Mouse (Mus musculus) lung, embryonic 14.5 days (tissue): ENCODE data around the gene Sprr1a. TPM values are rescaled to one million over a fixed set of nuclear protein-coding genes. Genes with fewer than 3 reads are reported as not detected.
A peak's percentile ranks its signal among the peaks of the same experiment; 100 is the strongest.
"Not testable (repeated sequence)": the region's sequence is repeated elsewhere in the genome, so short reads cannot be mapped to it uniquely, and the experiment has no call there.

ENCODE experiments used
- ATAC-seq: fragments of 200-750 bp; cut with Nextera tagmentation; 2 replicates; pipeline ENCODE4 v1.8.0; 2017; ENCODE audit warnings: mild to moderate bottlenecking, moderate TSS enrichment, moderate library complexity; ENCODE audit not compliant: insufficient read depth
- DNase-seq: peaks from one replicate; pipeline ENCODE4 v3.0.0-alpha.2; 2015
- H3K27ac ChIP-seq: fragments of 300-500 bp; sonication (generic); 2 replicates; pipeline ENCODE4 v1.5.1; 2014; ENCODE audit warnings: low read depth, mild to moderate bottlenecking, moderate library complexity
- H3K27me3 ChIP-seq: fragments of 300-500 bp; sonication (generic); 2 replicates; pipeline ENCODE4 v1.6.1; 2014; ENCODE audit warnings: low read length, control low read depth; ENCODE audit not compliant: insufficient read depth
- H3K36me3 ChIP-seq: fragments of 300-500 bp; sonication (generic); 2 replicates; pipeline ENCODE4 v1.6.1; 2014; ENCODE audit warnings: control low read depth; ENCODE audit not compliant: insufficient read depth
- H3K4me1 ChIP-seq: fragments of 300-500 bp; sonication (generic); 2 replicates; pipeline ENCODE4 v1.6.1; 2014; ENCODE audit warnings: antibody characterized with exemption, control low read depth; ENCODE audit not compliant: insufficient read depth
- H3K4me2 ChIP-seq: fragments of 300-500 bp; sonication (generic); 2 replicates; pipeline ENCODE4 v1.6.1; 2014; ENCODE audit warnings: mild to moderate bottlenecking
- H3K4me3 ChIP-seq: fragments of 300-500 bp; sonication (generic); 2 replicates; pipeline ENCODE4 v1.5.1; 2014; ENCODE audit warnings: low read depth, low read length
- H3K9ac ChIP-seq: fragments of 300-500 bp; sonication (generic); 2 replicates; pipeline ENCODE4 v1.6.1; 2014
- H3K9me3 ChIP-seq: fragments of 300-500 bp; sonication (generic); 2 replicates; pipeline ENCODE4 v1.6.1; 2016; ENCODE audit warnings: low read depth, low read length, control low read depth
- CTCF ChIP-seq: IDR thresholded peaks from 2 replicates; pipeline ENCODE4 v1.5.1; 2016; ENCODE audit warnings: antibody characterized with exemption, low read depth
- WGBS: fragments of 180-500 bp; shearing (Covaris S2); extraction: QIAGEN DNeasy Blood & Tissue Kit; methylation state at CpG from one replicate; pipeline ENCODE4 v1.1.7; 2014; 5-methylcytosine and 5-hydroxymethylcytosine counted together
- polyA plus RNA-seq: library from polyadenylated mRNA; unstranded; fragments of >200 nt; fragmentation: Nextera tagmentation; extraction: Ambion mirVana; gene quantifications from 2 replicates; pipeline ENCODE4 v1.2.1, GENCODE M21; 2014

Gene Sprr1a
- polyA plus RNA-seq, 1 experiment from 2014 or later, result not detected

DNA sequence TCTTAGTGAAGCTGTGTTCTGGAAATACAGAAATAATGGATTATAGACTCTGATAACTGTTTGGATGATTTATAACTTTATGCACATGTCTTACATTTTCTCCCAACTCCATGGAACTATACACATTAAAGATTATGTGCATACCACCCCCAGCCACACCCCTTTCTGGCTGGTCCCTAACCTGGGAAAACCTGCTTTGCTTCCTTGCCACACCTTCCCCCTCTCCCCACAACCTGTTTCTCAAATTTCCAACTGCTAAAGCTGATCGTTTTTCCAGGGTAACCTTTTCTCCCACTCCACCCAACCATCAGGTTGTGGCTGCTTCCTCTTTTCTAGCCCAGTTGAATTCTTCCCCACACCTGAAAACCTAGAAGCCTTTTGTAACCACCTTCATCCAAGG is 612 bp upstream of the Sprr1a start:
- H3K4me2 ChIP-seq, result no peak overlapping the region
- H3K4me3 ChIP-seq, result no peak overlapping the region
- WGBS, result 21% methylated on average over 1 of the region's 1 CpGs
- H3K36me3 ChIP-seq, result no peaks in the 10 kb centered on the region
- no peaks in the 10 kb centered on the region for H3K9me3 ChIP-seq
- no peak for TF ChIP-seq CTCF
- no peak overlapping the region; the same call in 1 of the 2 replicates for H3K27ac ChIP-seq
- no peak overlapping the region for H3K9ac ChIP-seq
- DNase-seq (peak; percentile 32), ATAC-seq (no peak)
- no peaks in the 10 kb centered on the region for H3K4me1 ChIP-seq
- H3K27me3 ChIP-seq, result no peaks in the 10 kb centered on the region

GRCm38 (mm10) chr3:92481249-92481648 is 4.4 kb downstream of the Sprr1a start:
- not testable (repeated sequence) for DNase-seq, H3K9me3 ChIP-seq, H3K36me3 ChIP-seq, H3K4me3 ChIP-seq, H3K4me1 ChIP-seq, H3K27ac ChIP-seq, ATAC-seq, H3K9ac ChIP-seq, H3K27me3 ChIP-seq, H3K4me2 ChIP-seq
- TF ChIP-seq CTCF, result peak; percentile 47

- H3K27me3 ChIP-seq, result no peaks in the 10 kb centered on the region
- no peaks in the 10 kb centered on the region for H3K36me3 ChIP-seq
- H3K9me3 ChIP-seq, result no peaks in the 10 kb centered on the region
- H3K27ac ChIP-seq, result no peak overlapping the region
- no peak overlapping the region for H3K4me3 ChIP-seq
- no peak for TF ChIP-seq CTCF
- 76% methylated on average over 2 of the region's 2 CpGs for WGBS
- DNase-seq (no peak), ATAC-seq (no peak)
- no peaks in the 10 kb centered on the region for H3K4me1 ChIP-seq
- H3K9ac ChIP-seq, result no peak overlapping the region
- no peak overlapping the region for H3K4me2 ChIP-seq
These were observed 15.6 kb downstream of the Sprr1a start for GRCm38 (mm10) chr3:92470111-92470510.

- Histone ChIP-seq H3K27ac (no peak overlapping the region), H3K4me3 (no peak overlapping the region), H3K36me3 (no peaks in the 10 kb centered on the region), H3K9me3 (no peaks in the 10 kb centered on the region), H3K9ac (no peak overlapping the region), H3K4me2 (no peak overlapping the region), H3K27me3 (no peaks in the 10 kb centered on the region), H3K4me1 (no peaks in the 10 kb centered on the region)
- no peak for DNase-seq
- no peak for TF ChIP-seq CTCF
- no peak for ATAC-seq
These were observed 18.3 kb downstream of the Sprr1a start for GRCm38 (mm10) chr3:92467424-92467823.

GRCm38 (mm10) chr3:92466576-92466975 is 19.1 kb downstream of the Sprr1a start:
- WGBS, result 45% methylated on average over 1 of the region's 1 CpGs

DNA sequence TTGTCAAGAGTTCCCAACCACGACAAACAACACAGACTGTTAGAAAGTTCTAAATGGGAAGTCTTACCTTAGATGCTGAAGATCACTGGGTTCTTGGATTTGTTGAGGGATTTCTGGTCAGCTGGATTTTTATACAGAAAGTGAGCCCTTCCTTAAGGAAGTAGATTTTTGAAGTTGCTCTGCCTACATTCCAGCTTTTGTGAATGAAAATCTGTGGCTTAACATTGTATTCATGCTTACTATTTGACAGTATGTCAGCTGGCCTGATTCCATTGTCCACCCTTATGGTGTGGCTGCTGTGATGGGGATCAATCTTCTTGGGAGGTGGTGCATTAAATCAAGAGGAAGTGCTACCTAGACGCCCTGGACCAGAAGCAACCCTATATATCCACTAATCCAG is 27.1 kb downstream of the Sprr1a start, which contains the start of gene Sprr3:
Sprr3 (minus strand) TSS at position 101 of the 400 bp plus-strand sequence.
- no peak for TF ChIP-seq CTCF
- ATAC-seq, result no peak
- no peak for DNase-seq
- Histone ChIP-seq H3K9me3 (no peaks in the 10 kb centered on the region), H3K4me3 (no peak within 1 kb of the TSS), H3K9ac (no peak within 1 kb of the TSS), H3K36me3 (no peaks in the 10 kb centered on the region), H3K4me1 (no peaks in the 10 kb centered on the region), H3K27me3 (no peaks in the 10 kb centered on the region), H3K27ac (no peak within 1 kb of the TSS), H3K4me2 (no peak within 1 kb of the TSS)
- WGBS, result 61% methylated on average over 2 of the region's 2 CpGs

More at GRCm38 (mm10) chr3:92466576-92466975, 19.1 kb downstream of the Sprr1a start:
- ATAC-seq (no peak), DNase-seq (no peak)
- Histone ChIP-seq H3K36me3 (no peaks in the 10 kb centered on the region), H3K27ac (no peak overlapping the region), H3K4me2 (no peak overlapping the region), H3K4me3 (no peak overlapping the region), H3K4me1 (no peaks in the 10 kb centered on the region), H3K9ac (no peak overlapping the region), H3K9me3 (no peaks in the 10 kb centered on the region), H3K27me3 (no peaks in the 10 kb centered on the region)
- no peak for TF ChIP-seq CTCF

GRCm38 (mm10) chr3:92455151-92455550 is 30.5 kb downstream of the Sprr1a start:
- Histone ChIP-seq H3K36me3 (no peaks in the 10 kb centered on the region), H3K9ac (no peak overlapping the region), H3K27ac (no peak overlapping the region), H3K4me1 (no peaks in the 10 kb centered on the region), H3K27me3 (no peaks in the 10 kb centered on the region), H3K4me2 (no peak overlapping the region), H3K9me3 (no peaks in the 10 kb centered on the region), H3K4me3 (no peak overlapping the region)
- ATAC-seq, result no peak
- DNase-seq, result no peak
- TF ChIP-seq CTCF, result no peak
- WGBS, result 64% methylated on average over 5 of the region's 5 CpGs

DNA sequence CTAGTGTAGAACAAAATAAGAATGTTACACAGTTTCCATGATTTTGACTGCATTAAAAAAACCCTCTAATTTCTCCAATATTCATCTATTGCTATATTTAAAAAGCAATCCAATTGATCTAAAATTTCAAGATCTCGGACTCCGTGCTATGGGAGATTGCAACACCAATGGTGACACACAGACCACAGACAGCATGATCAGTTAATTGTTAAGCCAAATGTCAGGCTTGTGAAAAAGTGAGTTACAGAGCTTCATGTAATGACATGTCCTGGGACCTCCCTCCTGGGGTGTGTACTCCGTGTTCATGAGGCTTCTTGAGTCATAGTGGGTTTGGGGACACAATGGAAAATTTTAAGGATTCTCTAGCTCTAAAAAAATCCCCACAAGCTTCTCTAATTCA is 45.5 kb downstream of the Sprr1a start:
- Histone ChIP-seq H3K4me1 (no peaks in the 10 kb centered on the region), H3K4me3 (no peak overlapping the region), H3K27ac (no peak overlapping the region), H3K36me3 (no peaks in the 10 kb centered on the region), H3K9ac (no peak overlapping the region), H3K4me2 (no peak overlapping the region), H3K27me3 (no peaks in the 10 kb centered on the region), H3K9me3 (no peaks in the 10 kb centered on the region)
- no peak for TF ChIP-seq CTCF
- DNase-seq (no peak), ATAC-seq (no peak)
- 80% methylated on average over 3 of the region's 3 CpGs for WGBS
